Mouse (Mus musculus): ENCODE data around the gene Ascc2. TPM values are rescaled to one million over a fixed set of nuclear protein-coding genes. Genes with fewer than 3 reads are reported as not detected.

Gene Ascc2
- polyA plus RNA-seq (2015; fragmentation: Nextera tagmentation; extraction: Ambion mirVana) = 21.6 and 22.3 TPM in 2 replicates

DNA sequence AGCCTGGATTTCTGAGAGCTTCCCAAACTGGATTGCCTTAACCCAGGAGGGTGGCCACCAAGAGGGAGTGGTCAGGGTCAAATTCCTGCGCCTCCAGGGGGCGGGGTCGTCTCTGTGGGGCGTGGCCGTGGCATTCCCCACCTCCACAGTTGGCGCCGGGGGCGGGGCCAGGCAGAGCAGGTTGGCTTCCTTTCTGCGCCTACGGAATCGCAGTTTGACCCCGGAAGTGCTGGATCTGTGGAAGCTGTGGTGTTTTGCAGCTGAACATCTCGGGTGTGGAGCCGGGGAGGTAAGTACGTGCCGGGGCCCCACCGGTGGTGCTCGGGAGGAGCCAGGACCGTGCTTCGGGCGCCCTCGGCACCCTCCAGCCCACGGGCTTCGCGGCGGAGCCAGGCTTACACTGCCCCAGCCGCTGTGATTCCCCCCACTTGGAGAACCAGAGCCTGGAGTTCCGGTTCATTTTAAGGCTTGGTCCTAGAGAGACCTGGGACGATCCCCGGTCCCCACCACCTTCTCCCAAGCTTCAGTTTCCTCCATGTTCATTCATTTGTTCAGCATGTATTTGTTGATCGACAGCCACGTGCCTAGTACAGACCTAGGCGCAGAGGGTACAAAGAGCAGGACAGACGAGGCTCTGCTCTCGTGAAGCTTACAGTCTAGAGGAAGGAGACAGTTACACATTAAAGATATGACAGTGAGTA, at the start of gene Ascc2:
Gene Ascc2, plus strand, starts transcription at position 214 of the 701 bp plus-strand sequence.
- Histone ChIP-seq H3K27me3 (replicated peaks) (no peaks in the 10 kb centered on the region), H3K4me3 (peak within 1 kb of the TSS; percentile 87)
- under 1% methylated on average over 35 of the region's 35 CpGs for WGBS

DNA sequence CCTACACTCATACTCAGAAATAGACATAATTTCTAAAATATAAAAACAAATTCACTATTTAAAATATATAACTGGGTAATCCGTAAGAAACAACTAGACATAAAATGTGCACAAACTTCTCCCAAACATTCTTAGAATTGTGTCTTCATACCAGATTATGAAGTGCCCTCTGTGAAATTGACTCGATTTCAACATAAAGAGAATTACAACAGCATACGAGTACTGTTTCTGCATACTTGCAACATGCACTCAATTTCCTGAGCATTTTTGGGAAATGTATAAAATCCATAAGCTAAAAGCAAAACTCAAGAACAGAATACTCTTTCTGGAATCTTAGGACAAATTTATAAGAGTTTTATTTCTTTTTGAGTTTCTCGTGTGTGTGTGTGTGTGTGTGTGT, 45.7 kb upstream of the Ascc2 start:
- Histone ChIP-seq H3K9ac (no peak overlapping the region), H3K4me2 (peak overlapping the region; percentile 83), H3K9me3 (no peaks in the 10 kb centered on the region), H3K27ac (replicated peaks) (no peak overlapping the region), H3K4me3 (no peak overlapping the region), H3K36me3 (peaks cover 7% of the 10 kb centered on the region; the same call in 1 of the 2 replicates), H3K27me3 (replicated peaks) (no peaks in the 10 kb centered on the region), H3K4me1 (peaks cover 37% of the 10 kb centered on the region)
- no peak for ATAC-seq (ENCODE audit: extremely low read depth, insufficient number of reproducible peaks, low FRiP score, low TSS enrichment)
- WGBS = 90% methylated on average over 4 of the region's 4 CpGs

More for the DNA sequence above, at the start of gene Ascc2:
- Histone ChIP-seq H3K4me2 (peak within 1 kb of the TSS; percentile 83), H3K9ac (peak within 1 kb of the TSS; percentile 87), H3K9me3 (no peaks in the 10 kb centered on the region), H3K36me3 (peaks cover 18% of the 10 kb centered on the region), H3K27ac (replicated peaks) (peak within 1 kb of the TSS; percentile 75), H3K4me1 (peaks cover 23% of the 10 kb centered on the region)
- peak; percentile 85 for ATAC-seq (ENCODE audit: extremely low read depth, insufficient number of reproducible peaks, low FRiP score, low TSS enrichment)

DNA sequence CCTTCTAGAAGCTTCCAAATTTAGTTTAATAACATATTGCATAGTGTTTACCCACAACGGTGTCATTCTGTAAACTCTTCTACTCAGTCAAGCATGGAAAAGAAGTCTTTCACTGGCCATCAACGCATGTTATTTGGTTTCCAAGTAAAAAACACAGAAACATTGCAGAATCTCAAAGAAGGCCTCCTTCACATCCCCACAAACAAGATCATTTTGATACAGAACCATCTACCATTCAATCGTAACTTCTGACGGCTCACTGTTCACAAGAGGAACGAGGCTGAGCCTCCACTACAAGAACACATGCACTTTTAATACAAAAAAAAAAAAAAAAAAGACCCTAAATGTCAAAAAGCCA, 44.1 kb upstream of the Ascc2 start:
- Histone ChIP-seq H3K9me3 (no peaks in the 10 kb centered on the region), H3K9ac (peak overlapping the region; percentile 98), H3K4me1 (peaks cover 37% of the 10 kb centered on the region), H3K27me3 (replicated peaks) (no peaks in the 10 kb centered on the region), H3K4me3 (peak overlapping the region; percentile 94), H3K36me3 (0 out of 2 replicates have a peak, but pooled peaks cover 2% of the 10 kb centered on the region), H3K27ac (replicated peaks) (peak overlapping the region; percentile 15; the same call in 1 of the 2 replicates), H3K4me2 (peak overlapping the region; percentile 83)
- 27% methylated on average over 5 of the region's 5 CpGs for WGBS
- no peak for ATAC-seq (ENCODE audit: extremely low read depth, insufficient number of reproducible peaks, low FRiP score, low TSS enrichment)

DNA sequence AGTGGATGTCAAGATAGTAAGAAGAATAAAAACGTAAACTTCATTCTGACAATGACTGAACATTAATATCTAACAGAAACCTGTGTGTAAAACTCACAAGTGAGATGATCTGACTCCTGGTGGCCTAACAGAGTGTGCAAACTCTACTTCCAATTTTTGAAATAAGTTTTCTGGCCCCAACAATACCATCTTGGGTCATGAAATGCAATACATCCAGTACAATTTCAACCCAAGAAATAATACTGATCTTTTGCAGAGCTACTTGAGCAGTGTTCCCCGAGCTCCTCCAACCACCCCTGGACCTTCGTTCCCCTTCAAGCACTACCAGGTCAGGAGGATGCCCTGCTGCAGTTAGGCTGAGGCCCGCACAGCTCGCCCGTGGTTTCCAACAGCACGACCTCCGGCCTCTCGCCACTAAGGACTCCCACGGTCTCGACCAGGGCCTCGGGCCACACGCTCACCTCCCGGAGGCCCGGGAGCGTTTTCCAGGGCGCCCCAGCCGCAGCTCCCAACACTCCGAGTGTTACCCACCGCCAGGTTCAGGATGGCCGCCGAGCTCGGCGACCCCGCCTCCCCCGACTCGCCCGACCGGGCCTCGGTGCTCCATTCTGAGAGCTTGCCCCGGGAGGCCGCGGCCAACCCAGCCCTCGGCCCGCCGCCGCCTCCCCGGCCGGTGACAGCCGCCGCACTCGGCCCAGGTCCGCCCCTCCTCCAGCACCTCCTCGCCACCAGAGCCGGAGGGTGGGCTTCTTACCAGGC, 43.5 kb upstream of the Ascc2 start:
- ATAC-seq (ENCODE audit: extremely low read depth, insufficient number of reproducible peaks, low FRiP score, low TSS enrichment) = peak; percentile 79
- Histone ChIP-seq H3K4me2 (peak overlapping the region; percentile 83), H3K9me3 (no peaks in the 10 kb centered on the region), H3K27ac (replicated peaks) (peak overlapping the region; percentile 96), H3K4me3 (peak overlapping the region; percentile 94), H3K27me3 (replicated peaks) (no peaks in the 10 kb centered on the region), H3K36me3 (0 out of 2 replicates have a peak, but pooled peaks cover 2% of the 10 kb centered on the region), H3K4me1 (peaks cover 37% of the 10 kb centered on the region), H3K9ac (peak overlapping the region; percentile 98)
- 1% methylated on average over 44 of the region's 45 CpGs for WGBS

DNA sequence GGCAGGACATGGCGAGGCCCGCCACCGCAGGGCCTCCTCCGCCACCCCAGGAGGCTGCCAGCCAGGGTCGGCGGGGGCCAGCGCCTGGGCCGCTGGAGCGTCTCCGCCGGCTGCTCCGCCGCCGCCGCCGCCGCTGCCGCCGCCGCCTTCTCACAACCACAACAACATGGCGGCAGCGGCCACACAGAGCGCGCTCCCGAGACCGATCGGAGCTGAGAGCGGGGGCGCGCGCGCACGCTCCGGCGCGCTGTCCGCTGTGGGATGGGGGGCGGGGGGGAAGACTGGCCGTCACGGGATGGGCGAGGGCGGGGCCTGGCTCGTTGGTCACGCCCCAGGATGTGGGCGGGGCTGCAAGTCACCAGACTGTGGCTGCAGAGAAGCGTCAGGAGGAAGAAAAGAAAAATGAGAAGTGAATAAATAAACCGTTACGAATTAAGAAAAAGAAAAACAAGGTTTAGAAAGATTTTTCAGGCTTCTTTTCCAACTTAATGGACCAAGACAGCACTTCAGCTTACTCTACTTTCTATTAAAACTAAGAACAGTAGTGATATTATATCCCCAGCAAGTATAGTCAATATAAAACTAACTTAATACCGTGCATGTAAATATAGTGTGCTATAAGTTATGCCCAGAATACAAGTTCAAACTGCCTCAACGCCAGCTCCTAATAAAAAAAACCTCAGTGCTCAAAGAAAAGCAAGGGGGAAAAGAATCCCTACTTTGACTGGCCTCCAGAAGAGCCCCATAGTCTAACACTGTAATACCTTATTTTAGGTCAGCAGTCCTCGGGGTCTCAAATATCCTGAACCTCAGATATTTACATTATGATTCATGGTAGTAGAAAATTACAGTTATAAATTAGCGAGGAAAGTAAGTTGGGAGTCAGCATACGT, 42.7 kb upstream of the Ascc2 start, which contains the start of gene Mtmr3:
Gene Mtmr3, minus strand, starts transcription at position 256 of the 893 bp plus-strand sequence.
- Histone ChIP-seq H3K9me3 (no peaks in the 10 kb centered on the region), H3K27me3 (replicated peaks) (no peaks in the 10 kb centered on the region), H3K4me2 (peak within 1 kb of the TSS; percentile 83), H3K27ac (replicated peaks) (peak within 1 kb of the TSS; percentile 96), H3K4me1 (peaks cover 37% of the 10 kb centered on the region), H3K4me3 (peak within 1 kb of the TSS; percentile 94), H3K36me3 (no peaks in the 10 kb centered on the region), H3K9ac (peak within 1 kb of the TSS; percentile 98)
- WGBS = 4% methylated on average over 48 of the region's 53 CpGs
- ATAC-seq (ENCODE audit: extremely low read depth, insufficient number of reproducible peaks, low FRiP score, low TSS enrichment) = peak; percentile 87

DNA sequence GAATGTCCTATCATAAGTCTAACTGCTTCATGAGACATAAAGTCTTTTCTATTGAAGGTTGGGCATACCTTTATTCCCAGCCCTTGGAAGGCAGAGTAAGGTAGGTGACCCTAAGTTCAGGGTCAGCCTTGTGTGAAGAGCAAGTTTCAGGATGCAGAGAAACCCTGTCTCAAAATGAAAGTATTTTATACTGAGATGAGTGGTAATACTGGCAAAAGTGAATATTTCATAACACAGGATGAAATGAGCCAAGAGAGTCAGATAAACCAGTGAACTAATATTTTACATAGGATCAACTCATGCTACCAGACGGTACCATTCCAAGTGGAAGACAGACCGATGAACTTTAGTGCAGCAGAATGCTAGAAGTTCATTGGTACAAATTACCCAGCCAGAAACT, 39.1 kb upstream of the Ascc2 start:
- ATAC-seq (ENCODE audit: extremely low read depth, insufficient number of reproducible peaks, low FRiP score, low TSS enrichment) = no peak
- Histone ChIP-seq H3K9me3 (no peaks in the 10 kb centered on the region), H3K4me2 (no peak overlapping the region), H3K27ac (replicated peaks) (no peak overlapping the region), H3K9ac (no peak overlapping the region), H3K4me3 (no peak overlapping the region), H3K27me3 (replicated peaks) (no peaks in the 10 kb centered on the region), H3K36me3 (no peaks in the 10 kb centered on the region), H3K4me1 (peaks cover 17% of the 10 kb centered on the region)
- WGBS = 89% methylated on average over 2 of the region's 2 CpGs

DNA sequence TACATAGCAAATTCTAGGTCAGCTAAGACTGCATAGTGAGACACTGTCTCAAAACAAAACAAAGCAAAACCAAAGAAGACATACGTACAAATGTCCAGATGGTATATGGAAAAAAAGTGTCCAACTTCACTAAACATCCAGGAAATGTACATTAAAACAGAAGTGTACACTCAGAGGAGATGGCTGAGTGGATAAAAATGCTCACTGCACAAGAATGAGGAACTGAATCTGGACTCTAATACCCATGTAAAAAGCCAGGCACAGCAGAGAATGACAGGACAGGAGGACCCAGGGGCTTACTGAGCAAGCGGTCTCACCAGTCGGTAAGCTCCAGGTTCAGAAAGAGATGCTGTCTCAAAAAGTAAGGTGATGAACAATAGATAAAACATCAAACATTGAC, 37.6 kb upstream of the Ascc2 start:
- Histone ChIP-seq H3K9ac (no peak overlapping the region), H3K4me2 (no peak overlapping the region), H3K27me3 (replicated peaks) (no peaks in the 10 kb centered on the region), H3K4me3 (no peak overlapping the region), H3K4me1 (peaks cover 29% of the 10 kb centered on the region), H3K27ac (replicated peaks) (no peak overlapping the region), H3K9me3 (no peaks in the 10 kb centered on the region), H3K36me3 (no peaks in the 10 kb centered on the region)
- ATAC-seq (ENCODE audit: extremely low read depth, insufficient number of reproducible peaks, low FRiP score, low TSS enrichment) = no peak
- WGBS = 85% methylated on average over 3 of the region's 3 CpGs

DNA sequence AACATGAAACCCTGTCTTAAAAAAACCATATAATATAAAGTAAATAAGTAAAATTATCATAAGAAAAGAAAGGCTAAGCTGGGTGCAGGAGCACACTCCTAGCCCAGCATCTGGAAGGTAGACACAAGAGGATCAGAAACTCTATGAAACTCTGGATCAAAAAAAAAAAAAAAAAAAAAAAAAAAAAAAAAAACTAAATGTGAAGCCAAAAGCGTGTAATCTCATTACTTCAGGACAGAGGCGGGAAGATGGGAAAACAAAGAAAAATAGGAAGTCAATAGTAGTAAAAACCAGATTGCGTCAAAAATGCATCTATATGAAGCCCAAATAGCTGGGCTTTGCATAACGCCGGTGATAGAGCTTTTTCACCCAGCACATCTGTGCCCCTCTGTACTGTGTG, 35.7 kb upstream of the Ascc2 start:
- Histone ChIP-seq H3K36me3 (no peaks in the 10 kb centered on the region), H3K27ac (replicated peaks) (no peak overlapping the region), H3K4me2 (no peak overlapping the region), H3K9me3 (no peaks in the 10 kb centered on the region), H3K9ac (no peak overlapping the region), H3K4me3 (no peak overlapping the region), H3K4me1 (peaks cover 43% of the 10 kb centered on the region), H3K27me3 (replicated peaks) (no peaks in the 10 kb centered on the region)
- 82% methylated on average over 5 of the region's 5 CpGs for WGBS
- no peak for ATAC-seq (ENCODE audit: extremely low read depth, insufficient number of reproducible peaks, low FRiP score, low TSS enrichment)

DNA sequence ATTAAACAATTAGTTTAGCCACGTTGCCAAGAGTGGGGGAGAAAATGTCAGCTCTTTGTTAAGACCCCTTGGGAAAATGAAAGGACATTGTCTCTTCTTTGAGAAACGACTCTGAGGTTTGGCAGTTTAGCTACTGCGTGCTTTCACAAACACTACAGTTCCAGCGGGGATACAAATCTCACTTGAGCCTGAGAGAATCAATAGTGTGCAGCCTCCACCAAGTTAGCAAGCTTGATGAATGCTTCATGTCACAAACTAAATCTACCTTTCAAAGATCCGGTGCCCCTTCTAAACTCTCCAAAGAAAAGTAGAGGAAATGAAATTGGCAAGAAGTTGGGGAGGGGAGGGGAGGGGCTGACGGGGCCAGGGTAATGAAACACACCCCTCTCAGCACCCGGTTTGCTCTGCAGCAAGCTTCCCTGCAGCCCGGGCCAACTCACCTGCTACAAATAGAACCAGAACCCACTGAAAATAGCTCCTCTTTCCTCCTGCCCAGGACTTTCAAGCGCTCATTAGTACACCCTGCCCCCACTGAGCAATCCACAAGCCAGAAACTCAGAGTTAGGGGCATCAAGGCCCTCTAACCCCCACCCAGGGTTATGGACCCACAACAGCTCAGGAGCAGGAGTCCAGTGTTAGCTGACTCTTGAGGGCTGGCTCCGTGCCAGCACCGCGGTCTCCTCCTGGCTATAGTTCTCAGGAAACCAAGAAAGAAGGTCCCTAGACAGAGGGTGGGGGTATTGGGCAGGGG, 34.7 kb upstream of the Ascc2 start:
- Histone ChIP-seq H3K27ac (replicated peaks) (peak overlapping the region; percentile 36), H3K4me3 (no peak overlapping the region)
- 42% methylated on average over 12 of the region's 12 CpGs for WGBS

DNA sequence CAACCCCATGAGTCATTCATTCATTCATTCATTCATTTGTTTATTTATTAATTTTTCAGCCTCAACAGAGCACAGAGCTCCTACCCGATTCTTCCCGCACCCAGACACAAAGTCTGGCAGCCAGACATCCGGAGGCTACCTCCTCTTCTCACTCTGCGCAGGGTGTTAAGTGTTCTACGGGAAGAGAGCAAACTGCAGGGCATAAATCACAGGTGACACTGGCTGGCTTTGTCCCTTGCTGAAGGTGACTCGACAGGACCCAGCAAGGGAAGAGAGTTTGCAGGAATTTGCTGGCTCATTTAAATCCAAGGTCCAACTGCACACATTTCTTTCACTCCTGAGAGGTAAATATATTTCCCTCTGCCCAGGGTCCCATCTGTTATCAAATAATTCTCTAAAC, 33.1 kb upstream of the Ascc2 start:
- no peaks in the 10 kb centered on the region for H3K36me3 ChIP-seq
- H3K9me3 ChIP-seq = no peaks in the 10 kb centered on the region
- H3K4me1 ChIP-seq = peaks cover 53% of the 10 kb centered on the region
- H3K4me2 ChIP-seq = no peak overlapping the region
- no peak overlapping the region for H3K4me3 ChIP-seq
- ATAC-seq (ENCODE audit: extremely low read depth, insufficient number of reproducible peaks, low FRiP score, low TSS enrichment) = no peak
- peak overlapping the region; percentile 65 for H3K27ac ChIP-seq (replicated peaks)
- WGBS = 20% methylated on average over 6 of the region's 6 CpGs
- no peaks in the 10 kb centered on the region for H3K27me3 ChIP-seq (replicated peaks)
- no peak overlapping the region for H3K9ac ChIP-seq

More for the DNA sequence above, 34.7 kb upstream of the Ascc2 start:
- no peaks in the 10 kb centered on the region for H3K27me3 ChIP-seq (replicated peaks)
- H3K9ac ChIP-seq = peak overlapping the region; percentile 38
- H3K4me1 ChIP-seq = peaks cover 52% of the 10 kb centered on the region
- no peaks in the 10 kb centered on the region for H3K9me3 ChIP-seq
- H3K4me2 ChIP-seq = peak overlapping the region; percentile 41
- ATAC-seq (ENCODE audit: extremely low read depth, insufficient number of reproducible peaks, low FRiP score, low TSS enrichment) = peak; percentile 43; the same call in 1 of the 2 replicates
- H3K36me3 ChIP-seq = no peaks in the 10 kb centered on the region

Measured in heart, embryonic 13.5 days (tissue).